Mouse (Mus musculus) embryo, embryonic 10.5 days (tissue): ENCODE measurements around the gene Sf3a3.
"Not testable (repeated sequence)": the region's sequence is repeated elsewhere in the genome, so short reads cannot be mapped to it uniquely, and the experiment has no call there.

Source experiments
- DNase-seq: peaks from one replicate; pipeline ENCODE4 v3.0.0-alpha.2; 2015; ENCODE audit warnings: low spot score

The Sf3a3 gene

DNA sequence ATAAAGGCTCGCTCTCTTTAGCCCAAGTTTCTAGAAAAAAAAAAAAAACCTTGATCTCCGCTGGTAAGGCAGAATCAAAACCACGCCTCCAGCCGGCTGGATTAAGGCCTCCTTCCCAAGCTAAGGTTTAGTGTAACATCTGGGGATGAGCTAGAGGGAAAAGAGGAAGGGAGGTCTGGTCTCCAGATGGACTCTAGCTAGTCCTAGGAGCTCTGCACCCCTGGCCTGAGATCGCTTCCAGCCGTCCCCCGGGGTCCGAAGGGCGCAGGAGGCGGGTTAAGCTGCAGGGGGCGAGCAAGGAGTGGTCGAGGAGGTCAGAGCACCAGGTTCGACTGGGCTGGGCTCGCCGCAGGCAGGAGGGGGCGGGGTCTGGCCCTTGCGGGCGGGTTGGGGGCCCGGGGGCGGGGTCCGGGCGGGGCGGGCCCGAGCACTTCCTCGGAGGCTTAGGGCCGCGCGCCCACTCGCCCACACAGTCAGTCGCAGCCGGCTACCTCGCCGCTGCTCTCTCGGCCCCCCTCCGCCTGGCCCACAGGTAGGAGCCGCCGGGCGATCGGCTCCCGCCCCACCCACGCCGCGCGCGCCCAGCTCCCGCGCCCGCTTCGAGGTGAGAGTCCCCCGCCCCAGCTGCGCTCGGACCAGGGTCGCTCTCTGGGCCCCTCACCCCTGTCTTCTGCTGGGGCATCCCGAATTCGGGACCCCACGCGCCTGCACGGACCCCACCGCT lies 14.2 kb upstream of the Sf3a3 start, which contains the start of gene Fhl3:
Gene Fhl3, plus strand, starts transcription at position 454 of the 724 bp plus-strand sequence.
- DNase-seq, result peak; percentile 85

DNA sequence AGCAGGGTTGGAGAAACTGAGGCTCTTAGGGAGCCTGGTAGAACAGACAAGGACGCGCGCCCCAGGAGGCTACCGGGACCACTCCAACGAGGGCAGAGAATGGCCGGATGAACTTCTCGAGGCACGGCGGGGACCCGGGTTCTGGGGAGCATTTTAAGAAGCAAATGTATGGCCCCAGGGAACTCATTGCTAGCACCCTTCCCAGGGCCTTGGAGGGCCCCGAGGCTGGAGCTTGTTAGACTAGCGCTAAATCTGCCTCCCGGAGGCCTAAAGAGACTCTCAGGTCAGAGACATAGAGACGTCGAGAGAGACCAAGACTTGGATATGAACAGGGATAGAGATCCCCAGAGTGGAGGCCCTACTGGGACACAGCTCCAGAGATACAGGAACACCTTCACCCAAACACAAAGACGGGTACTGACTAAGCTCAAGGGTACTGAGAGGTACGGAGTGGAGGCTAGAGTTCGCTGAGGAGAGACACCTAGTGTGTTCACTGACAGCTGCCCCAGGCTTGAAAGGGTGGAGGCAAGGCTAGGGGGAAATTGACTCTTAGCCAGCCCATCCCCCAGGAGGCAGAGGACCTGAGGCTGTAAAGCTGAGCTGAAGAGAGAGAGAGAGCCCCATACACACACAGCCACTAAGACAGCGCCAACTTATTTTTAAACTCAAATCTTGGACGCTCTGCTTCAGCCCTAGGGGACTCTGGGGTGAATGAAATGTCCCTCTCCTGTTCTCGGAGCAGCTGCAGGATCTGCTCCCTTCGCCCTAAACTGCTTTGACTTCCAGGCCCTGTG lies 13.3 kb upstream of the Sf3a3 start:
- DNase-seq, result peak; percentile 56

DNA sequence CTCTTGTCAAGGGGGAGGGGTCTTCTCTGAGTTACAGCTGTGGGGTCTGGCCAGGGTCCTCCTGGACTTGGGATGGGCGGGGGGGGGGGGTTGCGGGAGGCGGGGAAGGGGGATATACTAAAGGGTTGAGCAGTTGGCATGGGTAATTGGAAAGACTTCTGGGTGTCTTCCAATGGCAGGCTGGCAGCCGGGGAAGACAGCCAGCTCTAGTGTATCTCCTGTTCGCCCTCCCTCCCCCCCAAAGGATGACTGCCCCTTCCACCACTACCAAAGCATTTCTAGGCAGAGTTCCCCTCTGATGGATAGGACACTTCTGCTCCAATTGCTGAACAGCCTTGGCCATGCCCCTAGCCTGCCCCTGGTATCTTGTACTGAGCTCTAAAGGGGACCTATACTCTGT lies 12.7 kb upstream of the Sf3a3 start:
- no peak for DNase-seq

DNA sequence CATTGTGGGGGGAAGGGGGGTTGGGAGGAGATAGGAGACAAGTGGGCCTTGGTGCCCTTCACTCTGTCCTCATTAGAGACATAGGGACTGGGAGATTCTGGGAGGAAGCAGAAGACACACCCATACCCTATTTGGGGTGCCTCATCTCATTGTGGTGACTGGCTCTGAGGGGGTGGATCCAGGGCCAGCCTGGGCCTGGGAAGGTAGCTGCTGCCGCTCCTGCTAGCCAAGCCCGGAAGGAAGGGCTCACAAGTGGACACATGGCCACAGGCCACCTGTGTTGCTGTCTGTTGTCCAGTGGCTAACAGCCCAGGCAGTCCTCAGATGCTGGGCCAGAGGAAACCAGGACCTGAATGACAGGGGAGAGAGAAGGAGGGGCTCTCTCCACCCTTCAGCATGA lies 11.2 kb upstream of the Sf3a3 start:
- DNase-seq, result no peak

DNA sequence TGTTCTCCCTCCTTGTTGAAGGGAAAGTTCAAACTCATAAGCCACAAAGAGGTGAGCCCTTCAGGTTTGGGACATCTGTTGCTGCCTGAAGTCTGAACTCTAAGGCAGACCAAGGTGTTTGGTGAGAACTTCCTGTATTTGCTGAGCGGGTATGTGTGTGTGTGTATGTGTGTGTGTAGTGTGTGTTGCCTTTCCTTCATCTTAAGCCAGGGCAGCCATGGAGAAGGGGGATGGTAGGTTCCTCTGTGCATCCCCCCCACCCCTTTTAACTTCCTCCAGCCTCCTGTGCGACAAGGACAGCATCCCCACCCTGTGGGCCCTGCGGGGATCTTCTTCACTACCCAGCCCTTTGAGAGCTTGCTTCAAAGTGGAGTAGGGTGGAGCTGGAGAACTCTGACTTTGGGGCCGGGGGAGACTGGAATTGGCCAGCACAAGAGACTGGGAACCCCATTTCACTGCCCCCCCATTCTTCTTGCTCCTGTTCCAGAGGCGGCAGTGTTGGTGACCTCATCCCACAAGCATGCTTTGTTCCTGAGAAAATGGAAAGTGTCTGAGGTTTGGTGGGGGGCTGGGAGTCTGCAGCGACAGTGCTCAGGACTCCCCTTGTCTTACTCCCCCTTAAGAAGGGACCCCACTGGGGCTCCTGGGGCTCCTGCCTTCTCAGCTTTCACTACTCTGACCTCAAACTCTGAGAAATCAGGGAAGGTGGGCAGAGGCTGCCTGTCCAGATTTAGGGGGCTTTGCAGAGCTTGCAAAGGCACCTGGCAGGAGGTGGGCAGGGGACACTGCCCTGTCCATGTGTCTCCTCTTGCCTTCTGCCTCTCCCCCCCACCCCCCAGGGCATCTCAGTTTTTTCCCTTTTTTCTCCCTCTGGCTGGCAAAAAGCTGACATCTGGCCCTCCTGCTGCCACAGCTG lies 10.4 kb upstream of the Sf3a3 start:
- peak; percentile 66 for DNase-seq

DNA sequence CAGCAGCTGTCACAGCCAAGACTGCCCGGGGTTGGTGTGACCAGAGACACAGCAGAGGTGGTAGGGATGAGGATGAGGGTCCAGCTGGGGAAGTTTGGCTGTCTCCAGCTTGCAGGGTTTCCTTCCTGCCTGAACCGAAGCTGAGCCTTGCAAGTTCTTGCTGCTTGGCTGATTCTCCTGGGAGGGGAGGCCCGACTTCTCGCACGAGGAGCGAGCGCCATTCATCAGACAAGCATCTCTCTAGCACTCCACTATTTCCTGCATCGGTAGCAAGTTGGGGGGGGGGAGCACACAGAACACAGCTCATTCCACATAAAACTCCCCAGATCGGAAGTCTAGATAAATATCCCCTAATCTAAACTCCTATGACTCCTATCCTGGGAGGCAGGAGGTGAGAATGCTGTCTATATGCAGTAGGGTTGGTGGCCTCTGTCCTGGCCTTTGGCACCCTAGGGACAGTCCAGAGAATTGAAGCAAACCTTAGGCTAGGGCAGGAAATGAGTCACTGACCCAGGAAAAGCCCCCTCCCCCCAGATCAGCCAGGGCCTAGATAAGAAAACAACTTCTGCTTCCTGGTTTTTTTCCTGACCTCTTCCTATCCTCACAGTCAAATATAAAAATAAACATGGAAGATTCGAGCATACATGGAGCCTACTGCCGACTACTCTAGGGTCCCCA lies 9.6 kb upstream of the Sf3a3 start:
- DNase-seq, result peak; percentile 56

DNA sequence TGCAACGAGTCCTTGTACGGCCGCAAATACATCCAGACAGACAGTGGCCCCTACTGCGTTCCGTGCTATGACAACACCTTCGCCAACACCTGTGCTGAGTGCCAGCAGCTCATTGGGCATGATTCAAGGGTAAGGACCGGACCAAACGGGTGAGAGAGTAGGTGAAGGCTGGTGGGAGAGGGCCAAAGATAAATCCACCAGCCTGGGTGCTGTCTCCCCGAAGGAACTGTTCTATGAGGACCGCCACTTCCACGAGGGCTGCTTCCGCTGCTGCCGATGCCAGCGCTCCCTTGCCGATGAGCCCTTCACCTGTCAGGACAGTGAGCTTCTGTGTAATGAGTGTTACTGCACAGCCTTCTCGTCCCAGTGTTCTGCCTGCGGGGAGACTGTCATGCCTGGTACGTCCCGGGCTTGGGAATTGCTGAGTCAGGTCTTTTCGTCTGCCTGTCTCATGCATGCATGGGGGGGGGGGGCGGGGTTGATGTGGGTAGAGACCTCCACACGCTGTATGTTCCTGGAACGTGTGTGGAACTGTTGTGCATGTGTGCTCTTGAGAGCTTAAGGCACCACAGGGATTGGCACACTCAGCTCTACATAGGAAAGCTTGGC lies 8.8 kb upstream of the Sf3a3 start:
- DNase-seq, result no peak

DNA sequence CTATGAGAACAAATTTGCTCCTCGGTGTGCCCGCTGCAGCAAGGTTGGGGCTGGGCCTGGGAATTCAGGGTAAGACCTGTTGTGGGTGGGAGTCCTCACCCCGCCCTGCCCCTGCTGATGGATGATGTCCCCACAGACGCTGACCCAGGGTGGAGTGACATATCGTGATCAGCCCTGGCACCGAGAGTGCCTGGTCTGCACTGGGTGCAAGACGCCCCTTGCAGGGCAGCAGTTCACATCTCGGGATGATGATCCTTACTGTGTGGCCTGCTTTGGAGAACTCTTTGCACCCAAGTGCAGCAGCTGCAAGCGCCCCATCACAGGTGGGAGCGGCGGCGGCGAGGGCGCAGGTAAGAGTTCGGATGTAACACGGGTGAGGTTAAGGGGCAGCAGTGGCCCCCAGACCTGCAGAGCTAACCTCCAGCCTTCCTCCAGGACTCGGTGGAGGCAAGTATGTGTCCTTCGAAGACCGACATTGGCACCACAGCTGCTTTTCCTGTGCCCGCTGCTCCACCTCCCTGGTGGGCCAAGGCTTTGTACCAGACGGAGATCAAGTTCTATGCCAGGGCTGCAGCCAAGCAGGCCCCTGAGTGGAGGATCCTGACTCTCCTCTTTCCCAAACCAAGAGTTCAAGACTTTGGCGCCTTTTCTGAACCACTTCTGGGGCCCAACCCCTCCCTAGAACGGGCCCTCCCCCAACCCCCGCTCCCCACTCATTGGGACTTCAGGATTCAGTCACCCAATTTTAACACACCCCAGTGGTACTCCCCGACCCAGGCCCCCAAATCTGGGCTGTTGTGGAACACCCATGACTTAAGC lies 7.0 kb upstream of the Sf3a3 start:
- DNase-seq, result not testable (repeated sequence)

DNA sequence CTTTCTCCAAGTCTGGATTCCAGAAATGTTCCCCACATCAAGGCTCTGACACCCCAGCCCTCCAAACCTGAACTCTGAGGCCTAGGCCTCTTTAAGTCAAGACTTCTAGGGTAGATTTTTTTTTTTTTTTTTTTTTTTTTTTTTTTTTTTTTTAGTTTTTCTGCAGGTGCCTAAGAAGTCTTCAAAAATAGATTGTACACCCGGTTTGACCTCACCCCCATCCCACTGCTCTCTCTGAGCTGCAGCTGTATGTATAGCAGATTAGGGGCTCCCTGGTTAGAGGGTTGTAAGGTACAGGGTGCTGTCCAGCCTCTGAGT lies 6.4 kb upstream of the Sf3a3 start:
- DNase-seq, result not testable (repeated sequence)

DNA sequence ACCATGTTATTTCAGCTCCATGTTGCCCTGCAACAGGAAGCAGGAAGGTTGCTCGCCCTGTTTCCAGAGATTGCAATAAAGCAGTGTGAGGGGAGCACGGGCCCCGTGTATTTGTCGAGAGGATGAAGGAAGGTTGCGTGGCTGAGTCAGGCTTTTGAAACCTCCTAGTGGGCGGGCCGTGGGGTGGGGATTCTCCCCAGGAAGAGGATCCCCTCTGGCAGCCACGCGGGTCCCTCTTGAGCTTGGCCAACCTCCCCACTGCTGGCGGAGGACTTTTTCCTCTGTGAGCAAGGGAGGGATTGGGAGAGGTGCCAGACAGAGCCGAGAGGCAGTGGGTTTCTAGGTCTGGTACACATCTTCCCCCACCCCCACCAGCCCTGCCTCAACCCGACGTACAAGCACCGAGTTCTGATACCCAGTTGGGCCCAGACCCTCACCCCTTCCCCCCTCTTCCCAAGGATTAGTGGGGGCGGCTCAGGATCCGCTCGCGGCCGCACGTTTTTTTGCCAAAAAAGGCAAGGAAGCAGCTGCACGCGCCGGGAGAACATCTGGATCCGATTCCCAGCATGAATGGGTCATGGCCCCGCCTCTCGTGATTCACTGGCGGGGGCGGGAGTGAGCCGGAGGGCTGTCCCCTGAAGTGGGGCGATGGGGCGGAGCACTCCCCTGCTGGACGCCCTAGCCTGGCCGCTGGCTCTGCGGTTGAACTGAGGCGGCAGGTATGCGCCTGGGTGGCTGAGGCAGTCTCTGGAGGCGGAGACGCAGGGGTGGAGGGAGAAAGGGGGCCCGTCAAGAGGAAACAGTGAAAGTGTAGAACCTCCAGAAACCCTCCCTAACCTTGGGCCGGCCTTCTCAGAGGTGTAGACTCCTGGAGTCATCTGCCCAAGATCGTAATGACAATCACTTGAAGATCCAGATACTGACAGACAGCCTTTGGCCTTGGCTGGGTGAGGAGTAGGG lies 5.8 kb upstream of the Sf3a3 start:
- DNase-seq, result peak; percentile 94

DNA sequence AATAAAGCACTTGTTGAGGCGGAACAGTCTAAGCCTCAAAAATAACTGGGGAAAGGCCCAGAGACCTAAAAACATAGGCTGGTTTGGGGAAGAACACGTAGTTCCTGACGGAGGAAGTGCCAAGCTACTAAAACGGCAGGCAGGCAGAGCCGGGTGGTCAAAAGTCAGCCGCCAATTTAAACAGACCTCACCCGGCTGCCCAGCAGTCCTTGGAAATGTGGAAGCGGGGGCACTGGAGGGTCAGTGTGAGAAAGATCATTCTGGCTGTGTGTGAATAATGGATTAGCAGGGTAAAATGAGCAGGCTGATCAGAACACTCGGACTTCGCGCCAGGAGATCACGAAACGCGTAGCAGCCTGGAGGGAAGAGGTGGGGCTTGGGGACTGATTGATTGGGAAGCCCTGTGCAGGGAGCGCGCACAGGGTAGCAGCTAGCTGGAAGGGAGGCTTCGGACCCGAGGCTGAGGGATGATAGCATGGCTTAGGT lies 4.6 kb upstream of the Sf3a3 start:
- peak; percentile 78 for DNase-seq

DNA sequence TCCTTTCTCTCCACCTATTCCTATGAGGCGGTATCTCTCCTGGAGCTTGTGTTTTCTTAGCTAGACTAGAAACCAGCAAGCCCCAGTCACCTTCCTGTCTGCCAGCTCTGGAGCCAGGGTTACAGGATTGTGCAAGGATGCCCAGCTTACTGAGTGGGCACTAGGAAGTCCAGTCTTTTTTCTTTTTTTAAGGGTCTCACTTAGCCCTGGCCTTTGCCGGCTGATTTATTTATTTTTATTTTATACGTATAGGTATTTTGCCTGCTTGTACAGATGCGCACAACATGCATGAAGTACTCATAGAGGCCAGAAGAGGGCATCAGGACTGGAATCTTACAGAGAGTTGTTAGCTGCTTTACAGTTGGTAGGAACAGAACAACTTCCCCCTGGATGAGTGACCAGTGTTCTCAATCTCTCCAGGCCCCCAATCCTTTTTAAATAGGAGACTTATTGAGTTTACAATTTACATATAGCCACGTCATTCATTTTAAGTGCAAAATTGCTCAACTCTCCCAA lies 3.7 kb upstream of the Sf3a3 start:
- DNase-seq, result peak; percentile 82

DNA sequence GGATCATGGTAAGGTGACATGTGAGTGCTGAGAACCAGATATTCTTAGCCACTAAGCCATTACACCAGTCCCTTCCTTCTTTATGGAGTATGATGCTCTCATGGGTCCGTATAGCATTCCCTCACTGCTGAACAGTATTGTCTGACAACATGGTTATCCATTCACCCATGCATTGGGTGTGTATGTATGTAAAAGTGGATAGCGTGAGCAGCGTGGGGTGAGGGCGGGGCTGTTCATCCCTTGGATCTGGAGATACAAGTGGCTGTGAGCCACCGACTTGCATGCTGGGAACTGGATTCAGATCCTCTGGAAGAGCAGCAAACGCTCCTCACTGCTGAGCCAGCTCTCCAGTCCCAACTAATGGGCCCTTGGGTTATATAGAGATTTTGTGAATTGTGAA lies 2.0 kb upstream of the Sf3a3 start:
- no peak for DNase-seq

DNA sequence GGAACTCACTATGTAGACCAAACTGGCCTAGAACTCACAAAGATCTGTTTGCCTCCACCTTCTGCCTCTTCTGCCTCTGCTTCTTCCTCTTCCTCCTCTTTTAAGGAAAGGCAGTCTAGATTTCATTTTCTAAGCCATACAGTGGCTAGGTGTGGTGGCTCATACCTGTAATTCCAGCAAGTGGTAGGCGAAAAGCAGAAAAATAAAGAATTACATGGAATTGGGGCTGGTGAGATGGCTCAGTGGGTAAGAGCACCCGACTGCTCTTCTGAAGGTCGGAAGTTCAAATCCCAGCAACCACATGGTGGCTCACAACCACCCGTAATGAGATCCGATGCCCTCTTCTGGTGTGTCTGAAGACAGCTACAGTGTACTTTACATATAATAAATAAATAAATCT lies 726 bp upstream of the Sf3a3 start:
- DNase-seq, result not testable (repeated sequence)

DNA sequence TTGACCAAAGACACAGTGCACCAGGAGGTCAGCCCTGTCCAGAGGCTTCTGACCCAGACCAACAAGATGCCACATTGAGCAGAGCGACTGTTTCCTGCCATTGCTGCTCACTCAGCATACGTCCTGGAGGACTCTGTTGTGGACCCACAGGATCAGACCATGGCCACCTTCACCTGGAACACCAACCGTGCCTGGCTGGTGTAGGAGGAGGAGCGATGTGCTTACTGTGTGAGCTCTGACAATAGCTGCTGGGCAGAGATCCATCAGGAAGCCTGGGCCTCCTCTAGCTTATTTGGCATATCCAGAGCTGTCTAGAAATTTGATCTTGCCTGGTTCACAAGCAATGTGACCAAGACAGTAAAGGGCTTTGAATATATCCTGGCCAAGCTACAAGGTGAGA lies 4.5 kb downstream of the Sf3a3 start:
- DNase-seq, result no peak

DNA sequence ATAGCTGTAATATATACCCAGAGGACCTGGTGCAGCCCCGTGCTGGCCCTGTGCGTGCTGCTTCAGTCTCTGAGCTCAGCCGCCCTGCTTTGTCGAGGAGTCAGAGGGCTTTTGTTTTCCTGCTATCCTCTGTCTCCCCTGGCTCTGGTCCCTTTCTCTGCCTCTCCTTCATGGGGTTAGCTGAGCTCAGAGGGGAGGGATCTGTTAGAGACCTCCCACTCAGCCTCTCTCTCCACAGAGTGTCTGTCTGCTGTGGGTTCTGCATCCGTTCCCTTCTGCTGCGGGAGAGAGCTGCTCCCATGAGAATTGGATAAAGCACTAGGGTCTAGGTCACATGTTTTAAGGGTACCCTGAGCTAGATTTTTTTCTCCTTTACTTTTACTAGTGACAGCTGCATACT lies 11.5 kb downstream of the Sf3a3 start:
- no peak for DNase-seq

DNA sequence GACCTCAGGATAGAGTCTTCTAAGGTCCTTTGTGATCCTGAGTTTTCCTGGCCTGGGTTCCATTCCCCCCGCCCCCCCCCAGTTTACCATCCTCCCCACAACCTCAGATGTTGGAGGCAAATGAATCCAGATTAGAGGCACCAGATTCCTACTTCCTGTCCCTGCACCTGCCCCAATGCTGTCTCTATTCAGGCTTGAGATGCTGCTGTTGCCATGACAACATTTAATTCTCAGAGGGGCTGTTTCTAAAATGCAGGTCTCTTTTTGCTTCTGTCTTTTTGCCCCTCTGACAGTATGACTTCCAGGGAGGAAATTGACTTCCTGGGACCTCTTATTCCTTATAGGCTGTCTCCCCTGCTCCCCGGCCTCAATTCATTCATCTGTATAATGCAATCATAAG lies 22.4 kb downstream of the Sf3a3 start:
- DNase-seq, result no peak

DNA sequence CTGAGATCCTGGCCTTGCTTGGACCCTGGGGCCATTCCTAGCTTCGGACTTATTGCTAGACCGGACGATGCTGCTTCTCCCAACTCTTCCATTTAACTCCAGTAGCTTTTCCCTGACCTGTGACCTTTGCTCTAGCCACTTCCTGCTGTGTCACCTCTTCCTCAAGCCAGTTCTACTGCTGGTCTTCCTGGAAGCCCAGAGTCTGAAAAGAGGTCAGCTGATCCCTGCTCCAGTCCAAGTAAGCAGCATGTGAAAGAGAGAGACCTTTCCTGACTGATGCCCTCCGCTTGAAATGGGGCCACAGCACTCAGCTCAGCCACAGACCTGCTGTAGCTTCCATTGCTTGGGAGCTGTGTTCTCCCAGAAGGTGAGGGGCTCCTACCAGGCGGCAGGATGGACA lies 22.9 kb downstream of the Sf3a3 start:
- no peak for DNase-seq

DNA sequence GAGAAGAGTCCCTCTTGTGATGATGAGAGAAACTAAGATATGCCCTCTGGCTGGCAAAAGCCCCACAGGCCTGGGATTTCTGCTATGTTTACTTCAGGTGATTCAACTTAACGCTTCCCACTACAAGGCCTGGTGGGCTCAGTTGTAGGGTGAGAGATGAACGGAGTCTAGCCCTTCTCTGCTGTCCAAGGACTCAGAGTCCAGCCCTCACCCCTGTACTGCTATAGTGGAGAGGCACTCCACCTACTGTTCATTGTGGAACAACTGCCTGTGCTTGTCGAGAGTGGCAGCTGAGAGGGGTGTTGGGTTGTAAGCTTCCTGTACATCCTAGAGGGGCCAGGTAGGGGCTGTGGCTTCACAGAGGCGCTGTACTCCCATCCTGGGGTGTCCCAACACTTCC lies 23.4 kb downstream of the Sf3a3 start:
- DNase-seq, result no peak
